Mouse (Mus musculus) bone marrow, adult 2 months (tissue): ENCODE measurements around the gene Col4a2. TPM values are rescaled to one million over a fixed set of nuclear protein-coding genes. Genes with fewer than 3 reads are reported as not detected.

Source experiments
- H3K27ac ChIP-seq: fragments of 200-500 bp; 2 replicates; pipeline ENCODE4 v1.5.1; 2012; ENCODE audit warnings: low read depth, mild to moderate bottlenecking, control low read depth, inconsistent platforms, low read length; ENCODE audit not compliant: control insufficient read depth, poor library complexity, insufficient read depth
- H3K4me1 ChIP-seq: fragments of 200-500 bp; 2 replicates; pipeline ENCODE4 v1.6.1; 2011; ENCODE audit warnings: low read length; ENCODE audit not compliant: control insufficient read depth, insufficient read depth
- H3K4me3 ChIP-seq: fragments of 200-500 bp; replicated peaks from 2 replicates; pipeline ENCODE3; 2011; ENCODE audit warnings: mild to moderate bottlenecking, low read depth, low read length, control low read depth; ENCODE audit not compliant: control insufficient read depth
- CTCF ChIP-seq: fragments of 200-500 bp; IDR thresholded peaks from 2 replicates; pipeline ENCODE4 v1.5.1; 2011; ENCODE audit warnings: low read length, control low read depth; ENCODE audit not compliant: control insufficient read depth, insufficient read depth
- POLR2A ChIP-seq: fragments of 200-500 bp; IDR thresholded peaks from 2 replicates; pipeline ENCODE4 v1.6.1; 2011; ENCODE audit warnings: low read depth, mild to moderate bottlenecking, control low read depth, low read length, borderline replicate concordance; ENCODE audit not compliant: control insufficient read depth
- WGBS: fragments of 180-500 bp; shearing (Covaris S2); methylation state at CpG from one replicate; pipeline ENCODE4 v1.1.7; 2018; 5-methylcytosine and 5-hydroxymethylcytosine counted together
- polyA plus RNA-seq: library from polyadenylated mRNA; stranded (reverse); fragments of >200 nt; gene quantifications from 2 replicates; pipeline ENCODE4 v1.2.4, GENCODE M21; 2011; ENCODE audit warnings: low replicate concordance; ENCODE audit not compliant: missing spikeins, insufficient read depth, insufficient read length

Gene Col4a2
- polyA plus RNA-seq, 1 experiment: 3.9 TPM

DNA sequence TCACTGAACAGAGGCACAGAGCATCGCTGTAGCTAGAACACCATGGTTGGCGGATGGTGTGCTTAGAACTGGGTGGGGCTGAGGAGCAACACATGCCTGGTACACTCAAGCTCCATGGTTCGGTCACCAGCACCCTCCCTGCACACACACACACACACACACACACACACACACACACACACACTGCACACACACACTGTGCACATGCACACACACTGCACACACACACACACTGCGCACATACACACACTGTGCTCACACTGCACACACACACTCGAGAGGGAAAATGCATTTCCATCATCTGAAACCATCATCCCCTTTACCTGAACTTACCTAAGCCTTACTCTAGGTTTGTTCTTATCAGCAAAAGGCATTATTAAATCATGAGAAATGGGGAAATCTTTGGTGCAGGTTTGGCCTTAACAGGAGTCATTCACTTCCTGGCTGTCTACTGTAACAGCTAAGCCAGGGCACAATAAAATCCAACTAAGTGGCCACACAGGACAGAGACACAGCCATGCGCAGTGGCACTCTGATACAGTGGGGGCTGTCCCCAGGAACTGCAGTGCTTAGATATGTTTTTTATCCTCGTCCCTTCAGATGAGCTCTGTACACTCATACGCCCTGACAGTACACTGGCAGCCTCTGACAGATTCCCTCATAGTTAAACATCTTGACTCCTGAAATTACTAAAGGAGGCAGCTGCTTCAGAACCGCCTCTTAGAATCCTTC is 49.1 kb downstream of the Col4a2 start:
- 66% methylated on average over 9 of the region's 9 CpGs for WGBS
- no peak for TF ChIP-seq POLR2A
- TF ChIP-seq CTCF: no peak
- H3K27ac ChIP-seq: no peak overlapping the region
- no peaks in the 10 kb centered on the region; the same call in 1 of the 2 replicates for H3K4me1 ChIP-seq
- H3K4me3 ChIP-seq: no peak overlapping the region

DNA sequence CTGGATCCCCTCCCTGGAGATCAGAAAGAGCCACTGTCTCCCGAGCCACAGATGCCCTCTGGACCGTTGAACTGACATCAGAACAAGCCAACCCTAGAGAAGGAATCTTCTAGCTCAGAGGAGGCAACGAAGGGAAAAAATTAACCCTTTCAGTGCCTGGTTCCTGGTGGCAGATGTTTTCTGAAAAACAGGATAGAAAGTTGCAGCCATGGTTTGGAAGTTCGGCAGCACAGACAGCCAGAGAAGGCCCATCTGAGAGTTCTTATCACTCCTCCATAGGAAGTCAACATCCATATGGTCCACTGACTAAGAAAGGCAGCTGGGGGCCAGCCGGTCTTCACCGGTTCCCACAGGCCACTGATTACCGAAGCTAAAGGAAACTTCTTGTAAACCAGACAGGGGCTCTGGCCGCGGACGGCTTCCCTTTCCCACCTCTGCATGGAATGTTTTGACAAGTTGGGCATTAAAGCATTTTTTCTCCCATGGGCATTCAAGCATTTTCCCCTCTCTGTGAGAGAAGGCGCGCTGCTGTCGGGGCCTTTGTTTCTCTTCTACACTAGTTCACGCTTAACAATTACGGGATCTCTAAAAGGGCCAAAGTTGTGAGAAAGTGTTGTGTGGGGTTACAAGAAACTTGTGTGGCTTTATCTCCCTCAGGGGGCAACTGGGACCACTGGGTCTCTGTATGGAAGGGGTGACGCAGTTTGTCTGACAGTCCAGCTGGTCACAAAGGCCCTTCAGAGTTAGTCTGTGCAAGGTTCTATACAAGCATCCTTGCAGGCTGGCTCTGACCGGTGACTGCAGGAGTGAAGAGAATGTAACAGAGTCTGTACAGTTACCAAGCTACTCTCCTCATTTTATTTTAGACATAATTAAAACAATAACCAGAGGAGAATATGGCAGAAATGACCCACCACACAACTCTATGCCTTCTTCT is 49.9 kb downstream of the Col4a2 start:
- 80% methylated on average over 17 of the region's 17 CpGs for WGBS
- TF ChIP-seq CTCF (no peak), POLR2A (no peak)
- H3K4me3 ChIP-seq: no peak overlapping the region

DNA sequence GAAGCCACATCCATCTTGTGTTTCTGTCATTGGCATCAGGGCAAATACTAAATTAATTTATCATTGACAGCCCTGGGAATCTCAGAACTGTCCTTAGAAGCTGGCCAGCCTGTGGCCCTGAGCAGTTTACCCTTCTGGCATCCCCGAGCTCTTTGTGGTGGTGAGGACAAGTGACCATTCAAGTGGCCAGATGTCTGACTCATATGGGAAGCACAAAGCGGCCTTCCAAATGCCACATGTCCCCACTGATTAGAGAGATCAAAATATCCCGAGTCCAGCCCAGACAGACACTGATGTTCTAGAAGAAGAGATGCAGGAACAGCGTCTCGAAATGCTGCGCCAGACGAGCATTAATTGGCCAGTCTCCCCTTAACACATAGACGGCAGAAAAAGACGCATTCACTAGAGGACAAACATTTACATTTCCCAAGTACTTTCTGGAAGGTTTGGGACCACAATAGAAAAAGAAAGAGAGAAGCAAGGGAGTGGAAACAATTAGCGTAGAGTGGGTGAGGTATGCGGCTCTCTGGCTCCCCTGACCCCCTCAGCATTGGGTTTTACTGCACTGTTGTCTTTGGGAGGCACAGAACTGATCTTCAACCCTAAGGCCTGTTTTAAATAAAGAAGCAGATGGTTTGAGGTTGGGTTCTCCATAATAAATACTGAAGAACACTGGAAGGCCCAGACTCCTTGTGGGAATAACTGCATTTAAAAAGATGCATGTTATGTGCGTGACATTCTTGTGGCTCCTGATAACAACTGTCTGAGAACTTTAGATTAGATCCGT is 50.9 kb downstream of the Col4a2 start:
- no peak overlapping the region for H3K4me3 ChIP-seq
- no peaks in the 10 kb centered on the region; the same call in 1 of the 2 replicates for H3K4me1 ChIP-seq
- 82% methylated on average over 13 of the region's 13 CpGs for WGBS
- TF ChIP-seq CTCF: no peak
- no peak for TF ChIP-seq POLR2A
- H3K27ac ChIP-seq: no peak overlapping the region

More for the DNA sequence above, 49.9 kb downstream of the Col4a2 start:
- no peak overlapping the region for H3K27ac ChIP-seq
- H3K4me1 ChIP-seq: no peaks in the 10 kb centered on the region; the same call in 1 of the 2 replicates

DNA sequence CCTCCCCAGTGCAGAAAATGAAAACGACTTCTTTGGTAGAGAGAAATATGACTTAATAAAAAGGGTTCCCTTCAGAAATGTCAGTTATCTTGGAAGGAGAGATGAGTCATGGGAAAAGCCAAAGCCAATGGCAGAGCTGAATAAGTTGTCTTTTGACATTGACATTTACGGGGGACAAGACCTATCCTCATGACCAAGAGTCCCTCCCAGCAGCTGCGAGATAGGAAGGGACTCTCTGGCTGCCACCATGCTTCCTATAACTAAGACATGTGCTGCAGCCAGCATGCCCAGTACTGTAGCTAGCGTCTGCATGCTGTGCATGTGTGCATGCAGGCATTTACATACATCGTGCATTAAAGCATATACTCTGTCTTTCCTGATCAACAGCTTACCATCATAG is 53.6 kb downstream of the Col4a2 start:
- TF ChIP-seq POLR2A (no peak), CTCF (no peak)
- 72% methylated on average over 5 of the region's 5 CpGs for WGBS
- Histone ChIP-seq H3K27ac (no peak overlapping the region), H3K4me1 (no peaks in the 10 kb centered on the region; the same call in 1 of the 2 replicates), H3K4me3 (no peak overlapping the region)

DNA sequence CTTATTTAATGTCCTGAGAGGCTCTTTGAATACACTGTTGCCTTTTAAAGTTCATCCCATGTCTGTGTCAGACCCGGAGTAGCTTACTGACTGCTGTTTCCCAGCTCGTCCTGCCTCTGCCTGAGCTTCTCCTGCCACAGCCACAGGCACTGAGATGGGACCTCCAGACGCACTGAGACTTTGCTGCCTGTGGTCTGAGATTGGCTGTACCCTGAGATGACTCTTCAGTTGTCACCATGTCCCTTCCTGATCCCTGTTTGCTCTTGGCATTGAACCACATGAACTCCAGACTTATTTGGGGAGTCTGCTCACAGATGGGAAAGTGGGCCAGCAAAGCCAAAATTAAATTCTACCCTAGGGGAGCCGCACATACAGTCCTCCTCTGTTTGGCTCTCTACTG is 54.1 kb downstream of the Col4a2 start:
- Histone ChIP-seq H3K4me1 (no peaks in the 10 kb centered on the region), H3K4me3 (no peak overlapping the region), H3K27ac (no peak overlapping the region)
- WGBS: 76% methylated on average over 4 of the region's 4 CpGs
- no peak for TF ChIP-seq POLR2A

DNA sequence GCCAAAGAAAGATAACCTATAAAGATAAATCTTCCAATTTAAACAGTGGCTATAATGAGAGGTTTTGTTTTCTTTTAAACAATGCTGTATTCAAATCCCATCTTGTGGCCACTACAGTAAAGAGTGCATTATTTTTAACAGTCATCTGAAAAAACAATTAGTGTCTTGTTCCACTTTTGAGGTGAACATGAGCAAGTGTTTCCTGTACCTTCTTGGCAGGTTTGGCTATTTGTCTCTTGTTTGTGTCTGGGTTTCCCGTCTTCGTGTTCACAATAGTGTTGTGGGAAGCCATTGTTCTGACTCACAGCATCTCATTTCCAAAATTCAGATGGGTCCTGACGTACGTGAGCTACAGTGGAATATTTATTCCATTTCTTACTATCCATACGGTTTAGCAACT is 55.1 kb downstream of the Col4a2 start:
- no peaks in the 10 kb centered on the region for H3K4me1 ChIP-seq
- WGBS: 68% methylated on average over 5 of the region's 5 CpGs
- H3K4me3 ChIP-seq: no peak overlapping the region
- no peak for TF ChIP-seq POLR2A
- TF ChIP-seq CTCF: no peak
- no peak overlapping the region for H3K27ac ChIP-seq

DNA sequence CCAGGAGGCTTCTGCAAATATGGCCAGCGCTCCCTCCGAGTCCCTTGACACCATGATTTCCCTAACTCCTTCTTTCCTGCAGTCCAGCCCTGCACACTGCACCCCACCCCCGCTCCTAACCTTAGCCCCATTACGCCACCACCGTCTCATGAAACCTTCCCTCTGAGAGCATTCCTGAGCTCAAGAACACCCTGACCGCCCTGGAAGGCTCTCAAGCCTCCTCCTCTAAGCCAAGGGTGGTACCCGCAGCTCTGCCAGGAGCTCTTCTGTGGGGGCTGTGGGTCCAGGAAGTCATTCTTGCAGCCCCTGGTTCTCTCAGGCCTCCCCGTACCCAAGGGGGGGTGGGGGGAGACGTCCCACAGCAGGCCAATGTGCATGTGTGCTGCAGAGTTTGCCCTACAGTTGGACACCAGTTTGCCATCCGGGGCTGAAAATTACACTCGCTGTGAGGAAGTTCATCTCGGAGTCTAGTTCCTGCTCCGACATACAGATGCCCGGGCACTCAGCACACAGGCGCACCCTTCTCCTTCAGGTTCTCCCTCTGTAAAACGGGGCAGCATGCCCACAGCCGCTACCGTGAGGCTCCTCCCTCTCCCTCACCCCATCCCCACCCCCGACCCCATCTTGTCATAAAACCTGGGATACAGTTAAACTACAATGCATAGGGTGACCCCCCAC is 57.1 kb downstream of the Col4a2 start:
- WGBS: 81% methylated on average over 19 of the region's 19 CpGs
- Histone ChIP-seq H3K4me3 (no peak overlapping the region), H3K4me1 (no peaks in the 10 kb centered on the region), H3K27ac (no peak overlapping the region)
- no peak for TF ChIP-seq CTCF
- TF ChIP-seq POLR2A: no peak

DNA sequence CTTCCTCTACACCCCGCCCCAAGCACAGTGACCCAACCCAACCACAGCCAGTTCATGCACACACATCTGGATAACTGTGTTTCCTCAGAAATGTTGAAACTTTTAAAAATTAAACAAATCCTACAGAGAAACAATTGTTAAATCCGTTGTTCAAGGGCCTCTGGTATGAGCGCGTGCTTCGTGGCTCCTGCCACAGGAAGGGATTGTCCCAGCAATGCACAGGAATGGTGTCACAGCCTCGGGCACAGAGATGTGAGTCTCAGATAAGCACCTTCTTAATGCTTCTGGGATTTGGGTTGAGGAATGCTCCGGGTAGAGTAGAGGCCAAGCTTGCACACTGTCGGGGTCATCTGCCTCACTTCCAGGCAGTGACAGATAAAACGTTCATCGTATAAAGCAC is 58.7 kb downstream of the Col4a2 start:
- no peaks in the 10 kb centered on the region for H3K4me1 ChIP-seq
- H3K4me3 ChIP-seq: no peak overlapping the region
- no peak overlapping the region for H3K27ac ChIP-seq
- WGBS: 80% methylated on average over 10 of the region's 10 CpGs
- no peak for TF ChIP-seq CTCF
- TF ChIP-seq POLR2A: no peak
